Mouse (Mus musculus): Measurements from ENCODE around the gene Defb41.
"Not testable (repeated sequence)": the region's sequence is repeated elsewhere in the genome, so short reads cannot be mapped to it uniquely, and the experiment has no call there.

Gene Defb41

GRCm38 (mm10) chr1:18265038-18265437 is at the start of gene Defb41:
Gene Defb41 (minus strand): TSS chr1:18265138.
- DNase-seq (ENCODE audit: low spot score), result no peak

DNA sequence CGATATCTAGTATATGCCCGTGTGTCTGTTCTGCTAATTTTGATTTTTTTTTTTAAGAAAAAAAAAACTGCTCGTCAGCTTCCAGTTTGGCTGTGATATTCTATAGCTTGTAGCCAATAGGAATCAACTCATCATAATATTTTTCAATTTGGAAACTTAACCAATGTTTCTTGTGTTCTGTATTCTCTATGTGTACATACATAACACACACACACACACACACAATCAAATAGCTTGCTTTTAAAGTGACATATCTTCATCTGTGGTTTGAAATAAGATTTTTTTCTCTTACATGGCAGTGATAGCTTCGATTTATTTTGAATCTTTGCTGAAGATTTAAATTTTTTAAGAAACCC is 43.5 kb upstream of the Defb41 start:
- DNase-seq (ENCODE audit: low spot score), result no peak

GRCm38 (mm10) chr1:18307545-18308473 is 42.9 kb upstream of the Defb41 start:
- no peak for DNase-seq (ENCODE audit: low spot score)

DNA sequence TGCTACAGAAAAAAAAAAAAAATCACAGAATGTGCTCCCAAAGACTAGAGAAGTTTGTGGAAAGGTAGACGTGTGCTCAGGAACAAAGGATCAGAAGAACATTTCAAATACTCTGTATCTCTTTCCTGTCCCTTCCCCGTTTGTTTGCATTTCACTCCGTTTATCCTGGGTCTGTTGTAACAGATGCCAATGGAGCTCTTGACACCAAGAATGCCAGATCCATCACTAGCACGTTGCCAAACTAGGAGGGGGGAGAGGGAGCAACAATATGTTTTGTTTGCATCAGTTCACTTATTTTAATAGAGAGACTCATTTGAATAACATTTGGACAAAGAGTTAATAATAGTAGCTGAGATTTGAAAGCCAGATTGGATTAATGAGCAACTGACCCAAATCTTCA is 27.6 kb upstream of the Defb41 start:
- no peak for DNase-seq (ENCODE audit: low spot score)

DNA sequence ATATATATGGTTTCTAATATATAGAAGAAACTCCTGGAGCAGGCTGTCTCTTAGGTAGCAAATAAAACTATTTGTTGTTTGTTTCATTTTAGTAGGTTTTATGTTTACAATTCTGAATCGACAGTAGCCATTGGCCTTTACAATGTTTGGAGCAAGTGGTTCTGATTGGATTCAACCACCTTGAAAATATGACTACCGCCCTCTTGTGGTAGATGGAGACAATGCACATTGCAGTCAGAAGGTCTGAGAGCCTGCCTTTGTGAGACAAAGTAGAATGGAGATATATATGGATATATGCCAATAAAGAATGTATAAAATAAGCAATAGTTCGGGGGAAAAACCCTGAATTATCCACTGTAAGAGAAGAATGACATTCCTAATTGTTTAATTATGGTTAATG is 23.9 kb upstream of the Defb41 start:
- DNase-seq (ENCODE audit: low spot score), result no peak

DNA sequence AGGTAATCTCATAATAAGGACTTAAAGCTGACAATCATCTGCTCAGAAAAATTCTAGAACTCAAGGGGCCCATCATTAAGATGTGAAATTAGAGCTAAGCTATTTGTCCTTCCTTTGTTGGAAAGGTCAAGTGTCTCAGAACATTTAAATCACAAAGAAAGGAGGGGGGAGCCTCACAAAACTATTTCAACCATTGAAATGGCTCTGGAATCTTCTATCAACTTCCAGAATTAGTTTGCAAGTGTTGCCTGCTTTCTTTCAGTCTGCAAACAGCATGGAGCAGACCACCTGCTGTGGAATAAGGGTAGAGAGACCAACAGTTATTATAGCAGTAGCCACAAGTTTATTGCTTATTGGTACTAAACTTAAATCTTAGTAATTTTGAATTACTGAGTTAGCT is 22.4 kb upstream of the Defb41 start:
- no peak for DNase-seq (ENCODE audit: low spot score)

GRCm38 (mm10) chr1:18271095-18271494 is 6.2 kb upstream of the Defb41 start:
- no peak for DNase-seq (ENCODE audit: low spot score)

GRCm38 (mm10) chr1:18268845-18269244 is 3.9 kb upstream of the Defb41 start:
- no peak for DNase-seq (ENCODE audit: low spot score)

GRCm38 (mm10) chr1:18245801-18246580 is 18.9 kb downstream of the Defb41 start:
- not testable (repeated sequence) for DNase-seq (ENCODE audit: low spot score)

DNA sequence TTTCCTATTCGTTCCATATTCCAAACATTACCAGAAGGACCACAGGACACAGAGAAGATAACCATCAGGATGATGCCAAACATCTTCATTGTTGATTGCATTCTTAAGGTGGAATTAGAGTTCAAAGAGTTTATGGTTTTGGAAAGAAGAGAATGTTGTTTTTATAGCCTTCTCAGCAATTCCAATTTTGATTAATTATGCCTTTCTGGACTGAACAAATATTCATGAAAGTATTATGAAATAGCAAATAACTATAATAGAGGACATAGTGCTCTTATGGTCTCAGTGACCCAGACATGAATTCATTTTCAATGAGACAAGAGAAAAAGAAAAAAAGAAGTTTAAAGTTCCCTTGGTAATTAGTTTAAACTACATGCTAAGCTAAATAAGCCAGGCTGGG is 27.6 kb downstream of the Defb41 start, which contains the start of gene Defb18:
TSS of gene Defb18 (minus strand) at position 101 of the 400 bp plus-strand sequence.
- DNase-seq (ENCODE audit: low spot score), result no peak

GRCm38 (mm10) chr1:18223385-18223945 is 41.5 kb downstream of the Defb41 start:
- DNase-seq (ENCODE audit: low spot score), result no peak
